Comparison of ENCODE assay signal across 9 mouse cellular contexts in the genomic region with DNA sequence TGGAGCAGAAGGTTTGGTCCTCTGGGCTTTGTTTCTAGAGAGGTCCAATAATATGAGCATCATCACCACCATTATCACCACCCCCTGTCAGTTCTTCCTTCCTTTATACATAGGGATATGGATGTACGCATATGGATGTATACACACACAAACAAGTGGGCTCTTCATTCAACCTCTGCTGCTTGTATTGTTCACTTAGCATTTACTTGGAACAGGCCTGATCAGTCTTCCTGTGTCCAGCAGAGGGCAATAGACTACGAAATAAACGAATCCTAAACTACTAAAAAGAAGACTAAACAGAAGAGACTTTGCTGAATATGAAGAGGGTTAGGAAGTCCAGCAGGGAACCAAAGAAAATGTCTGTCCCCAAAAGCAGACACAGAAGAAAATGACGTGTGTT. TPM values are rescaled to one million over a fixed set of nuclear protein-coding genes. Genes with fewer than 3 reads are reported as not detected.
A peak's percentile ranks its signal among the peaks of the same experiment; 100 is the strongest.
DNase-seq lines count a peak whose midpoint lies in the region; ATAC-seq and TF ChIP-seq lines count a peak whose summit lies in the region.
"Had no signal": no experiment of that assay in that cellular context is flagged by ENCODE, and none has a peak within 500 bp of the region (broad histone marks: within the 10 kb centered on the region; RNA-seq: fewer than 3 reads in every experiment).

No protein-coding gene starts in this region.

- no peak overlapping the region for H3K9ac ChIP-seq in heart, adult 2 months (ENCODE audit: low read depth, low read length)
- H3K9ac ChIP-seq in stomach, postnatal 0 days (ENCODE audit: low read length) = no peak overlapping the region

- H3K4me2 ChIP-seq in stomach, postnatal 0 days (replicated peaks; ENCODE audit: low read depth) = no peak overlapping the region

- no peak for DNase-seq in heart, adult 2 months
- DNase-seq in heart, embryonic 10.5 days (ENCODE audit: low spot score) = no peak
- peak; percentile 29 for DNase-seq in right cerebral cortex, adult 18-20 months
- DNase-seq in right cerebral cortex, postnatal 25 days = no peak
- peak; percentile 73 for DNase-seq in induced T-regulatory cell, adult 2 months (ENCODE audit: low read depth)
- DNase-seq in stomach, postnatal 0 days (ENCODE audit: low spot score) = no peak
- DNase-seq in urinary bladder, adult 18-20 months (ENCODE audit: low spot score in 2 of 2) = no peak
- DNase-seq in urinary bladder, postnatal 14 days (ENCODE audit: low spot score) = no peak

- no peak overlapping the region for H3K4me3 ChIP-seq in heart, adult 2 months
- no peak overlapping the region for H3K4me3 ChIP-seq in heart, embryonic 10.5 days
- H3K4me3 ChIP-seq in stomach, postnatal 0 days (ENCODE audit: low read depth, low read length) = no peak overlapping the region

- H3K27me3 ChIP-seq in heart, adult 2 months (ENCODE audit: control insufficient read depth, insufficient read depth, low read length) = no peaks in the 10 kb centered on the region
- H3K27me3 ChIP-seq in heart, embryonic 10.5 days (ENCODE audit: insufficient read depth, poor library complexity, severe bottlenecking) = no peaks in the 10 kb centered on the region
- no peaks in the 10 kb centered on the region for H3K27me3 ChIP-seq in stomach, postnatal 0 days (ENCODE audit: control insufficient read depth, insufficient read depth, low read length)

- H3K27ac ChIP-seq in heart, adult 2 months = no peak overlapping the region
- no peak overlapping the region for H3K27ac ChIP-seq in heart, embryonic 10.5 days
- H3K27ac ChIP-seq in stomach, postnatal 0 days (replicated peaks) = no peak overlapping the region

- TF ChIP-seq EP300 in heart, adult 2 months (IDR thresholded peaks at IDR 0.05; ENCODE audit: insufficient read depth, low read depth, low read length) = no peak
- TF ChIP-seq EP300 in stomach, postnatal 0 days (optimal IDR thresholded peaks at IDR 0.05) = no peak

- intact Hi-C loops in heart, adult 2 months (cut with DNase I) = loop anchor here (2.0 kb wide), 1 partner anchor 25 kb away; no protein-coding TSS in a partner anchor

- no peak for ATAC-seq in stomach, postnatal 0 days (ENCODE audit: low FRiP score, low TSS enrichment)

- TF ChIP-seq CTCF in heart, adult 2 months (IDR thresholded peaks at IDR 0.05) = peak; percentile 80
- TF ChIP-seq CTCF in stomach, postnatal 0 days (IDR thresholded peaks at IDR 0.05; ENCODE audit: low read depth) = peak; percentile 77

- no peaks in the 10 kb centered on the region for H3K9me3 ChIP-seq in heart, embryonic 10.5 days
- no peaks in the 10 kb centered on the region for H3K9me3 ChIP-seq in stomach, postnatal 0 days (ENCODE audit: control insufficient read depth, low read length)

- no peaks in the 10 kb centered on the region for H3K4me1 ChIP-seq in heart, adult 2 months (ENCODE audit: control insufficient read depth, insufficient read depth, low read length)
- no peaks in the 10 kb centered on the region for H3K4me1 ChIP-seq in heart, embryonic 10.5 days
- no peaks in the 10 kb centered on the region for H3K4me1 ChIP-seq in stomach, postnatal 0 days (replicated peaks; ENCODE audit: control insufficient read depth, insufficient read depth)

- no peaks in the 10 kb centered on the region for H3K36me3 ChIP-seq in heart, adult 2 months (ENCODE audit: control insufficient read depth, insufficient read depth, low read length)
- no peaks in the 10 kb centered on the region for H3K36me3 ChIP-seq in heart, embryonic 10.5 days
- no peaks in the 10 kb centered on the region for H3K36me3 ChIP-seq in stomach, postnatal 0 days (ENCODE audit: control insufficient read depth, insufficient read depth, low read length)

- TF ChIP-seq POLR2A in heart, adult 2 months (IDR thresholded peaks at IDR 0.05; ENCODE audit: insufficient read depth, low read depth, low read length) = no peak

- H3K79me2 ChIP-seq in heart, adult 2 months (replicated peaks; ENCODE audit: control insufficient read depth, insufficient read depth, low read length) = no peaks in the 10 kb centered on the region

- WGBS in heart, adult 2 months = 25% methylated on average over 4 of the region's 4 CpGs
- WGBS in heart, embryonic 10.5 days = 48% methylated on average over 4 of the region's 4 CpGs
- WGBS in stomach, postnatal 0 days = 34% methylated on average over 4 of the region's 4 CpGs

RNA-seq across cellular contexts. Expression of a gene that starts 6.2 kb away (rescaled TPM):
- total RNA-seq in heart, adult 2 months (2021) = not detected
- 0.26 and 0.39 TPM in 2 replicates for polyA plus RNA-seq in heart, adult 2 months (2012; rRNA removed)
- 0.43 and 0.72 TPM in 2 replicates for polyA plus RNA-seq in heart, embryonic 10.5 days (2016; fragmentation: Nextera tagmentation; extraction: Ambion mirVana)
- polyA plus RNA-seq in stomach, postnatal 0 days (2015; fragmentation: Nextera tagmentation; extraction: Ambion mirVana) = 0.54 and 0.55 TPM in 2 replicates

RNA-seq across cellular contexts. Expression of a gene that starts 7.2 kb away (rescaled TPM):
- total RNA-seq in heart, adult 2 months (2021) = not detected
- not detected in 2 replicates for polyA plus RNA-seq in heart, adult 2 months (2012; rRNA removed)
- not detected in 2 replicates for polyA plus RNA-seq in heart, embryonic 10.5 days (2016; fragmentation: Nextera tagmentation; extraction: Ambion mirVana)
- not detected in 2 replicates for polyA plus RNA-seq in stomach, postnatal 0 days (2015; fragmentation: Nextera tagmentation; extraction: Ambion mirVana)
- total RNA-seq: heart, postnatal 14 days had no signal

RNA-seq across cellular contexts. Expression of a gene that starts 34.0 kb away (rescaled TPM):
- 10 to 100 TPM; 18.8 to 23.7 TPM for total RNA-seq in heart, adult 2 months (2021)
- polyA plus RNA-seq in heart, adult 2 months (2012; rRNA removed) = 34.4 and 42.1 TPM in 2 replicates
- 0.43 and 0.65 TPM in 2 replicates for polyA plus RNA-seq in heart, embryonic 10.5 days (2016; fragmentation: Nextera tagmentation; extraction: Ambion mirVana)
- polyA plus RNA-seq in stomach, postnatal 0 days (2015; fragmentation: Nextera tagmentation; extraction: Ambion mirVana) = 2.1 and 2.4 TPM in 2 replicates

RNA-seq across cellular contexts. Expression of a gene that starts 35.0 kb away (rescaled TPM):
- total RNA-seq in heart, adult 2 months (2021) = 10 to 100 TPM; 36.5 to 39.2 TPM
- polyA plus RNA-seq in heart, adult 2 months (2012; rRNA removed) = 28.9 and 48.7 TPM in 2 replicates
- 60.4 and 69.6 TPM in 2 replicates for polyA plus RNA-seq in heart, embryonic 10.5 days (2016; fragmentation: Nextera tagmentation; extraction: Ambion mirVana)
- polyA plus RNA-seq in stomach, postnatal 0 days (2015; fragmentation: Nextera tagmentation; extraction: Ambion mirVana) = 25.9 and 28.1 TPM in 2 replicates

RNA-seq across cellular contexts. Expression of a gene that starts 48.6 kb away (rescaled TPM):
- 1 to 10 TPM; 8.2 to 8.5 TPM for total RNA-seq in heart, adult 2 months (2021)
- polyA plus RNA-seq in heart, adult 2 months (2012; rRNA removed) = 17.0 and 17.6 TPM in 2 replicates
- 4.1 and 4.6 TPM in 2 replicates for polyA plus RNA-seq in heart, embryonic 10.5 days (2016; fragmentation: Nextera tagmentation; extraction: Ambion mirVana)
- 56.1 and 58.3 TPM in 2 replicates for polyA plus RNA-seq in stomach, postnatal 0 days (2015; fragmentation: Nextera tagmentation; extraction: Ambion mirVana)

Comparison
In these comparisons a context has a peak if more than half of its experiments do, and no peak if none do; other contexts are left out.
1. DNase-seq: peak in right cerebral cortex, adult 18-20 months (single experiment) and induced T-regulatory cell, adult 2 months (single experiment); none in heart, adult 2 months (0 of 2), heart, embryonic 10.5 days (single experiment), right cerebral cortex, postnatal 25 days (single experiment), stomach, postnatal 0 days (single experiment), urinary bladder, adult 18-20 months (0 of 2) and urinary bladder, postnatal 14 days (single experiment).
2. RNA of a gene that starts 34.0 kb away (polyA plus RNA-seq): 34.4 to 42.1 TPM in heart, adult 2 months; 2.1 to 2.4 TPM in stomach, postnatal 0 days and 0.43 to 0.65 TPM in heart, embryonic 10.5 days; every median in the first group is over 10 times any median in the second.